Mouse (Mus musculus) ovary, postnatal 36 days (tissue): ENCODE measurements at regions not wholly inside any gene's neighbourhood (a gene's known extent, or its start where the extent isn't known, plus 50 kb on each side); places are given as distances from the start of the nearest gene placed in this dataset.

Source experiments
- DNase-seq: peaks from one replicate; pipeline ENCODE4 v3.0.0; 2022; ENCODE audit warnings: low spot score, mixed read lengths

DNA sequence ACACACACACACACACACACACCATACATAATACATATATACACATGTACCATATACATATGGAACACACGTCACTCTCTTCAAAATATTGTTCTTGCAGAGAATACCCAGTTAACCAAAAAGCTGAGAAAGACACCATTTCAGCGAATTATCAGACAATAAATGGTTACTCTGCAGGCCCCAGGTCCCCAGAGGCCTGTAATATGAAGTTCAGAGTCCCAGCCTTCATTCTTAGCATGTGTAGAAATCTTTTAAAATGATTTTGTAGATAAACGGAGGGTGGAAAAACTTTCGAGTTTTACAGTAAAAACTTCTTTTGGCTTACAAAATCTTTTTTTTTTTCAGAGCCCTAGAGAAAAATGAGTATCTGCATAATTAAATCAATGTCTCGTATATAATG lies 58.7 kb upstream of the Sash1 start:
- no peak for DNase-seq

DNA sequence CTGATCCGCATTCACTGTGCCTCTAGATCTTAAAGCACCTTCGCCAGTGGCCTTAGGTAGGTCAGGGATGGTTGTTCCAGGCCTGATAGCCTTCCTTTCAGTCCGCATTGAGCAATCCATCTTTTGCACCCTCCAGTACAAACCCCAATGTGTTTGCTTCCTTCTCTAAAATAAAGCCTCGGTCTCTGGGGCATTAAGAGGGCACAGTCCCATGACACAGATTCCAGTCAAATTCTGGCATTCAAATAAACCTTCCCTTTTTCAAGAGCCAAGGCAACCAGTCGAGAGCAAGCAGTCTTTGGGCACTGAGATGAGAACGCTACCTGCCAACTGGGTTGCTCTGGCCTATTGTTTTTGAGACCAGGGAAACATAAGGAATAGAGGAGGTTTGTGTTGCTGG lies 57.8 kb upstream of the Sash1 start:
- DNase-seq, result no peak

DNA sequence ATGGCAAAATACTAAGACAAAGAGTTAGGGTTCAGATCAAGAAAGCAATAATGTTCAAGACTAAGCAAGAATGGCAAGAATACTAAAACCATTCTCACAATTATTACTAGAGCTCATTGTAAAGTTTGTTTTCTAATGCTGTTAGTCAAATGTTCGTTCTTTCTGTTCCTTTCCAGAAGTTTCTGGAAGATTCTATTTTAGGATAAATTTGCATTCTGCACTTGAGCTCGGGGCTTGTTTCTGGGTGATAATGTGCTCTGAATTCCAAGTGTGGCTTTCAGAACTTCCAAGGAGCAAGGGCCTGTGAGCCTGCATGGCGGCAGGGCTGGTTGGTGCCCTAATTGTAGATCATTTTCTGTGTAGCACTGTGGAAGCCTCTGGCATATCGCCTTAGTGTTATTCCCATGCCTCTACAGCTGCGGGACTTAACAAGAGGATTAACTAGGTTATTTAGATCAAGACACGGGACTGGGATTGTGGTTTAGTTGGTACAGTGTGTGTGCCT lies 57.1 kb upstream of the Sash1 start:
- no peak for DNase-seq

DNA sequence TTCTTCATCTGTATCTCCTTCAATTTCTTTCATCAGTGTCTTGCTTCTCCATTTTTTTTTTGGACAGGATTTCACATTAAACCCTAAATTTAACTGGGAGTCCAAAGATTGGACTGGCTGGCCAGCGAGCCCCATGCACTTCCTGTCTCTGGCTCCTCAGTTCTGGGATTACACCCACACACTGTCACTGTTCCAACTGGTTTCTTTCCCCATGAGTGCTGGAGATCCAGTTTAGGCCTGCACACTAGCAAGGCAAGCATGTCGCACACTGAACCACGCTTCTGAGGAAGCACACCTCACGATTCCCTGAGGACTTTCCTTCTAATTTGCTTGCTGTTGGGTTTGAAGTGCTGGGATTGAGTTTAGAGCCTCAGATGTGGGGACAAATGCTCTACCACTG lies 50.5 kb upstream of the Sash1 start:
- DNase-seq, result no peak
